Mouse (Mus musculus) testis, postnatal 10 days (tissue): ENCODE data around the gene Tmprss4.

Source experiments
- DNase-seq: peaks from one replicate; pipeline ENCODE4 v3.0.0; 2021; ENCODE audit warnings: low spot score

Gene Tmprss4

GRCm38 (mm10) chr9:45196125-45196830 lies 7.6 kb downstream of the Tmprss4 start:
- DNase-seq = no peak

GRCm38 (mm10) chr9:45195468-45195867 lies 8.4 kb downstream of the Tmprss4 start:
- DNase-seq = no peak

GRCm38 (mm10) chr9:45189661-45190174 lies 14.2 kb downstream of the Tmprss4 start:
- DNase-seq = no peak

- DNase-seq = no peak
Observed at GRCm38 (mm10) chr9:45188570-45189563, 15.0 kb downstream of the Tmprss4 start.

- no peak for DNase-seq
Observed at GRCm38 (mm10) chr9:45185250-45185649, 18.6 kb downstream of the Tmprss4 start.

- no peak for DNase-seq
Observed at GRCm38 (mm10) chr9:45183266-45183665, 20.6 kb downstream of the Tmprss4 start.

GRCm38 (mm10) chr9:45182521-45182920 lies 21.4 kb downstream of the Tmprss4 start:
- DNase-seq = no peak

GRCm38 (mm10) chr9:45181770-45182169 lies 22.1 kb downstream of the Tmprss4 start, which contains the start of gene BC049352:
Gene BC049352, plus strand, starts transcription at chr9:45182007.
- DNase-seq = no peak

GRCm38 (mm10) chr9:45179282-45179681 lies 24.6 kb downstream of the Tmprss4 start:
- DNase-seq = no peak

GRCm38 (mm10) chr9:45173475-45173874 lies 30.4 kb downstream of the Tmprss4 start:
- DNase-seq = no peak

GRCm38 (mm10) chr9:45171073-45171610 lies 32.8 kb downstream of the Tmprss4 start:
- no peak for DNase-seq

- no peak for DNase-seq
Observed at GRCm38 (mm10) chr9:45170150-45170549, 33.7 kb downstream of the Tmprss4 start.

GRCm38 (mm10) chr9:45167903-45168302 lies 36.0 kb downstream of the Tmprss4 start:
- no peak for DNase-seq

GRCm38 (mm10) chr9:45153361-45153760 lies 50.5 kb downstream of the Tmprss4 start:
- DNase-seq = no peak

- no peak for DNase-seq
Observed at GRCm38 (mm10) chr9:45150933-45151332, 53.0 kb downstream of the Tmprss4 start.

GRCm38 (mm10) chr9:45146267-45146597 lies 57.7 kb downstream of the Tmprss4 start:
- peak; percentile 85 for DNase-seq

- no peak for DNase-seq
Observed at GRCm38 (mm10) chr9:45145533-45146266, 58.2 kb downstream of the Tmprss4 start.

- no peak for DNase-seq
Observed at GRCm38 (mm10) chr9:45142686-45143085, 61.2 kb downstream of the Tmprss4 start.

- no peak for DNase-seq
Observed at GRCm38 (mm10) chr9:45140945-45141344, 62.9 kb downstream of the Tmprss4 start.

GRCm38 (mm10) chr9:45139082-45139481 lies 64.8 kb downstream of the Tmprss4 start:
- no peak for DNase-seq

GRCm38 (mm10) chr9:45138191-45139032 lies 65.5 kb downstream of the Tmprss4 start, which contains the start of gene Scn4b:
Gene Scn4b, plus strand, starts transcription at chr9:45138395.
- peak; percentile 58 for DNase-seq
